Mouse (Mus musculus) ovary, postnatal 14 days (tissue): ENCODE measurements at regions not wholly inside any gene's neighbourhood (a gene's known extent, or its start where the extent isn't known, plus 50 kb on each side); places are given as distances from the start of the nearest gene placed in this dataset.

ENCODE experiments used
- DNase-seq: peaks from one replicate; pipeline ENCODE4 v3.0.0; 2022; ENCODE audit warnings: low spot score

DNA sequence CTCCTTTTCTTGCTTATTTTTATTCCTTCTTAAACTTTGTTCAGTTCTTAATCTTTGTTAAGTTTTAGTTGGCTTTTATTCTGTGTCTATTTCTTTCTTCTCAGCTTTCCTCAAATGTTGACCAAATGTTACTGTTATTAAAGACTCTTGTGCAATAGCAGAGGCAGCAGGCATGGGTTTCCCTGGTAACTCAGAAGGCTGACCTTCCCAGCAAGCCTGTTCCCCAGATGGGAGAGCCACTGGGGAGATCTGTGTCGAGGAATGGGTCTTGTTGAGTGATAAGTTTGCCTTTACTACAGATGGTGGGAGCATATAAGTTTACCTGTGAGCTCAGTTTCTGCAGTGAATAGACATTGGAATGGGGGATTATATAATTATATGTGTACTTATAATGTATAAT, 237.2 kb downstream of the Plpp3 start:
- no peak for DNase-seq

GRCm38 (mm10) chr4:105397451-105397850, 240.3 kb downstream of the Plpp3 start:
- DNase-seq, result no peak

GRCm38 (mm10) chr4:105402021-105402420, 244.9 kb downstream of the Plpp3 start:
- no peak for DNase-seq

DNA sequence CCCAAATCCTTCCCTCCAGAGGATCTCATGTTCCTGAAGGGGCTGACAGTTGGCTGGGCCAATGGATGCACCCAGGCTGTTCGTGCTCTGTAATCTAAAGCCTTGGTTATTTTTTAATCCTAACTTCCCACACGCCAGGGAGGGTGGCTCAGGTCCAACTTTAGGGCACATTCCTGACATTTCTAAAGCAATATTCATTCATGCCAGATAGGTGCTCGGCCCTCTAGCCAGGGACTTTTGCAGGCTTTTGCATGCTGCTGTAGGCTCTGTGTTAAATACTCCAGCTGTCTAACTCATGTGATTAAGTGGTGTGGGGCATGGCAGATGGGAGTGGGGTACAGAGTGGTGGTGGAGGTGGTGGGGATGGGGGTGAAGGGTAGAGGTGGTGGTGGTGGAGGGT, 246.0 kb downstream of the Plpp3 start:
- DNase-seq, result no peak

DNA sequence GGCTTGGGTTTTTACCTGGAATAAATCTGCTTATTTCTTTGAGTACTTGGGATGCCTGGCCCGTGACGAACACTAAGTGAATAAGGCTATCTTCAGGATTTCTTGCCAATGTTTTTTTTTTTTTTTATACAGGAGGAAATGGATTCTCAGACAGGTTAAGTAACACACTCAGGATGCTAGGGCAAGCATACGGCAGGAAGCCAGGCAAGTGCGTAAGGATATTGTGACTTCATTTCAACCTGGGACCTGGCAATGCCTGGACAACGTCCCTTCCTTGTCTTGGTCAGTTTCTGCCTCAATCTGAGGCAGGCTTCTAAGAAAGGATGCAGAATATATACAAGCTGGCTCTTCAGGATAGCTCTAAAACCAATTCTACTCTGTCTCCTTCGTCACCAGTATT, 246.5 kb downstream of the Plpp3 start:
- DNase-seq, result no peak

DNA sequence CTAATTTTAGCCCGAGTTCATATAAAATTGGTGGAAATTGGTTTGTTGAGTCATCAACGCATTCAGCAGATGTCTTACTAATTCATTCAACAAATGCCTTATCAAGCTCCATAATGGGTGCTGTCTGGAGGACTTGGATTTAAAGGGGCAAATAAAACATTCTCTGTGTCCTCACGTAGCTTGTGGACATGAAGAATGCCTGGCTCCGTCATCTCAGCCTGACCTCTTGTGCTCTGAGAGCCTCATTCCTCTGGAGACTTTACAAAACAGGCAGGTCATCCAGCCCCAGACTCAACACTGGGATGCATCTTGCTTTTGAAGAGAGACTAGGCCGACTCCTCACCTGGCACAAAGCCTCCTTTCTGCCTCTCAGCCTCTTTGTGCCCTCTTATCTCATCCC, 248.6 kb downstream of the Plpp3 start:
- DNase-seq, result no peak

- no peak for DNase-seq
Observed at GRCm38 (mm10) chr4:105406786-105407464, 249.8 kb downstream of the Plpp3 start.

- DNase-seq, result no peak
Observed at GRCm38 (mm10) chr4:105408896-105409295, 251.7 kb downstream of the Plpp3 start.

GRCm38 (mm10) chr4:105417166-105417565, 260.0 kb downstream of the Plpp3 start:
- DNase-seq, result no peak

DNA sequence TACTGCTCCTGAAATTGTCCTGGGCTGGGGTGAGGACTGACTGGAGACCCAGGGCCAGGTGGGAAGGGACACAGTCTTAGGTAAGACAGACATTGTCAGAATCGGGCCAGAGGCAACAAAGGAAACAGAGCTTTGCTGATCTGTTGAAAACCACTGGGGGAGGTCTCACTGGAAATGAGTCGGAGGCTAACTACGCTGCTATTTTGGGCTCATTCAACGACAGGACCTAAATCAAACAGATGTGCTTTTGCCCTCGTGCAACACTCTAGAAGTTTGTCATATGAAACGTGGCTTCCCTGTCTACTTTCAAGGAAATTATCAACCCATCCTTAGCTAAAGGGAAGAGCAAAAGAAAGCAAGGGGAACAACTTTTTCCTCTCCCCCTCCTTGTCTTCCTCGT, 265.3 kb downstream of the Plpp3 start:
- DNase-seq, result no peak

GRCm38 (mm10) chr4:105423727-105424201, 266.6 kb downstream of the Plpp3 start:
- no peak for DNase-seq

GRCm38 (mm10) chr4:105425086-105425485, 267.9 kb downstream of the Plpp3 start:
- DNase-seq, result no peak

- DNase-seq, result no peak
Observed at GRCm38 (mm10) chr4:105427581-105427980, 270.4 kb downstream of the Plpp3 start.

GRCm38 (mm10) chr4:105429381-105430100, 272.4 kb downstream of the Plpp3 start:
- DNase-seq, result no peak

DNA sequence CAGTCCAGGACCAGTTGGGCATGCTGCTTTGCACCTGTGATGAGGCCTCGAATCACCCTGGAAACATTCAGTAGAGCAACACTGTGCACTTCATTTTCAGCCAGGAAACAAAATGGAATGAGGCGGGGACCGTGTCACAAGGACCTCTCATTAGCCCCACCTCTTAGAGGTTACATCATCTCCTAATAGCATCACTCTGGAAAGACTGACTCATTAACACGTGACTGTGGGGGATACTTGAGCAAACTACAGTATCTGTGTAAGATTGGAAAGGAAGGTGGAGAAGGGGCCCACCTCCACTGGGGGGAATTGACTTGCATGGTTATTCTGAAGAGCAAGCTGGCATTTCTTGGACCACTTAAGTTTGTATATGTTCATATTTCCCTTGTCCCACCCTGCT, 275.3 kb downstream of the Plpp3 start:
- no peak for DNase-seq

GRCm38 (mm10) chr4:105437141-105437540, 280.0 kb downstream of the Plpp3 start:
- no peak for DNase-seq

GRCm38 (mm10) chr4:105449046-105449860, 292.1 kb downstream of the Plpp3 start:
- no peak for DNase-seq

- no peak for DNase-seq
Observed at GRCm38 (mm10) chr4:105450881-105451280, 293.7 kb downstream of the Plpp3 start.

DNA sequence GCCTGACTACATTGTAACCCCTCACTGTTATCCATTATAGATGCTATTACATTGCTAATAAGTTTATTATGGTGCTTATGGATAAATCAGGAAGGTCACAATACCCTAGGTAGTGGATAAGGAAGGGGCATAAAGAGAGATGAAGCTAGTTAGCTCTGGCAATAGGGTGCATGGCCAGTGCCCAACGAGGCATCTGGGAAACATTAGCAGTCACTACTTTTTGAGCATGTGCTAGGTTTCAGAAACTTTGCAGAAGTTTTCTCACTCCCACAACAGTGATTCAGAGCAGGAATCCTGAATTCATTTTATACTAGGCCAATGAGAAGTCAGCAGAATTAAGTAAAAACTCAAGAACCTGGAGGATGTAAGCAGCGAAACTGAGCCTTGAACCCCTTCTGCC, 294.7 kb downstream of the Plpp3 start:
- DNase-seq, result no peak

- peak; percentile 33 for DNase-seq
Observed at GRCm38 (mm10) chr4:105456955-105457621, 299.9 kb downstream of the Plpp3 start.

DNA sequence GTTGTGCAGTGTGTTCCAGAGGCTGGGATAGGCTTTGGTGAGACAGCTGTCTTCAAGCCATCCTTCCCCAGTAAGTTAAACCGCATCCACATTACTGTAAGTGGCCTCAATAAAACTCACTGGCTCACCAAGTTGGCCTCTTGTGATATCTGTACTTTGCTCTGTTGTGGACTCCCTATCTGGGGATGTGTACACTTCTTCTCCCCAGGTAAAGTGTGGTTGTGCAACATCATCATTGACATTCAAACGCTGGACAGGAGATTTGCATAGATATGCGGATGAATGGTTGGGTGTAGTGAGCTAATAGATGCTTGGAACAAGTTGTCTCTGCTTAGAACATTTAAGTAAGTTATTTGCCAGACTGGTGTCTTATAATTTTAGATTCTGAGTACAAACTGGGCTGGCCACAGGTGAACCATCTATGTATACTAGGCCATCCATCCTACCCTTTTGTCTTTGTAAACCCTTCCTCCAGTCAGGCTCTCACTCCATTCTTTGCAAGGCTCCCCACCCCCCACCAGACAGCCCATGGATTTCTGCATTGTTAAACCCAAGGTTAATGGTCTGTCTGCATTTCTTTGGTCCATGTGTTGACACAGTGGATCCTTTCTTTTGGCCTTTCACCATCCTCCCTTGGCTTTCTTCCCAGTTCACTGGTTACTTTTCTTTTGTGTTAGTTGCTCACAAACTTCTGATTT, 303.0 kb downstream of the Plpp3 start:
- DNase-seq, result no peak

DNA sequence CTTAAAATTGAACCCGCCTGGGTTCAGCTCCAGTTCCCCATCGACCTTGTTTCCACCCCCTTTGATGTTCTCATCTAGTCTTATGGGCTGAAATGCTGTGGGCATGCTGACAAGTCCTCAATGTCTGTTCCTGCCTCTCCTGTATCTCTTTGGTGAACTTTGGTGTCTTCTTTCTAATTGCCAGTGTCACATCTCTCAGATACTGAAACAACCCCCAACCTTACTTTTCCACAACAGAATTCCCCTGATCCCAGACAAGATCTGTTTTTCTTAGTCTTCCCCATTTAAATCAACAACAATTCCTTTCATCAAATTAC, 303.5 kb downstream of the Plpp3 start:
- DNase-seq, result no peak
